Mouse (Mus musculus): ENCODE data around the gene Gm20498. TPM values are rescaled to one million over a fixed set of nuclear protein-coding genes. Genes with fewer than 3 reads are reported as not detected.
A peak's percentile ranks its signal among the peaks of the same experiment; 100 is the strongest.
"Not testable (repeated sequence)": the region's sequence is repeated elsewhere in the genome, so short reads cannot be mapped to it uniquely, and the experiment has no call there.

The Gm20498 gene
- total and polyA plus RNA-seq, 3 experiments, result 12.1 to 48.8 (median 44.2) TPM

DNA sequence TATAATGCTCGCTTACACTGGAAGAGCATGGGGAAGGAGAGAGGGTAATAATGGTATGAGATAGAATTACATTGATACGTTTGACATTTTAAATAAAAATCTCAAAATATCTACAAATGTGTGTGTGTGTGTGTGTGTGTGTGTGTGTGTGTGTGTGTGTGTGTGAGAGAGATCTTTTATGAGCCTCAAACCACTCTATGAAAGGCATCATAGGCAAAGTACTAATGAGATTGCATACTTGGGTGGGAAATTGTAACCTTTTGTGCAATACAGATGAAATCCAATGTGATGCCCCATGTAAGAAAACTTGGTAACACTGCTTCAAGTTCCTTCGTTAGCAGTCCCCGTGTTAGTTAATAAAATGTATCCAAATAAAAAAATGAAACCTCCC lies 319 bp upstream of the Gm20498 start:
- Histone ChIP-seq H3K27ac (peak overlapping the region; percentile 85), H3K4me1 (ENCODE audit: control insufficient read depth, insufficient read depth, low read length) (peaks cover 1% of the 10 kb centered on the region; the same call in 1 of the 2 replicates), H3K4me3 (peak overlapping the region; percentile 83), H3K9ac (ENCODE audit: low read depth, low read length) (peak overlapping the region; percentile 91), H3K36me3 (ENCODE audit: control insufficient read depth, insufficient read depth, low read length) (0 out of 2 replicates have a peak, but pooled peaks cover 2% of the 10 kb centered on the region), H3K79me2 (replicated peaks; ENCODE audit: control insufficient read depth, insufficient read depth, low read length) (peaks cover 2% of the 10 kb centered on the region), H3K27me3 (ENCODE audit: control insufficient read depth, insufficient read depth, low read length) (no peaks in the 10 kb centered on the region)
- no peak for DNase-seq
- intact Hi-C loops (cut with DNase I), result loop anchor here (5.0 kb wide), 2 partner anchors 51 to 59 kb away; no protein-coding TSS in a partner anchor
- TF ChIP-seq EP300 (IDR thresholded peaks at IDR 0.05; ENCODE audit: insufficient read depth, low read depth, low read length), result no peak
- no peak for TF ChIP-seq POLR2A (IDR thresholded peaks at IDR 0.05; ENCODE audit: insufficient read depth, low read depth, low read length)
- no peak for TF ChIP-seq CTCF (IDR thresholded peaks at IDR 0.05)
- 39% methylated on average over 4 of the region's 4 CpGs for WGBS

DNA sequence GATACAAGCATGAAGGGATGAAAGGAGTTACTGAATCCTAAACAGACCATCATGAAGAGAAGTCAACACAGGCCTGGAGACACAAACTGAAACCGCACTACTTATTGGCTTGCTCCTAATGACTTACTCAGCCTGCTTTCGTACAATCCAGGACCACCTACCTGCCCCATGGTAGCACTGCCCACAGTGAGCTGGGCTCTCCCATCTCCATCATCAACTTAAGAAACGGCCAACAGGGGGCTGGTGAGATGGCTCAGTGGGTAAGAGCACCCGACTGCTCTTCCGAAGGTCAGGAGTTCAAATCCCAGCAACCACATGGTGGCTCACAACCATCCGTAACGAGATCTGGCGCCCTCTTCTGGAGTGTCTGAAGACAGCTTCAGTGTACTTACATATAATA lies 2.1 kb downstream of the Gm20498 start:
- H3K4me3 ChIP-seq; H3K27me3 ChIP-seq (ENCODE audit: control insufficient read depth, insufficient read depth, low read length); H3K9ac ChIP-seq (ENCODE audit: low read depth, low read length); H3K79me2 ChIP-seq (replicated peaks; ENCODE audit: control insufficient read depth, insufficient read depth, low read length); DNase-seq; H3K27ac ChIP-seq; H3K36me3 ChIP-seq (ENCODE audit: control insufficient read depth, insufficient read depth, low read length); H3K4me1 ChIP-seq (ENCODE audit: control insufficient read depth, insufficient read depth, low read length): not testable (repeated sequence)
- 76% methylated on average over 8 of the region's 8 CpGs for WGBS
- intact Hi-C loops (cut with DNase I), result loop anchor here (5.0 kb wide), 2 partner anchors 48 to 62 kb away; no protein-coding TSS in a partner anchor

- 98% methylated on average over 9 of the region's 9 CpGs for WGBS
- DNase-seq, result not testable (repeated sequence)
These were observed 35.8 kb downstream of the Gm20498 start for GRCm38 (mm10) chr12:81496906-81497305.

GRCm38 (mm10) chr12:81490491-81490890 lies 42.2 kb downstream of the Gm20498 start:
- Histone ChIP-seq H3K4me1 (ENCODE audit: control insufficient read depth, insufficient read depth, low read length) (no peaks in the 10 kb centered on the region), H3K4me3 (no peak overlapping the region), H3K27me3 (ENCODE audit: control insufficient read depth, insufficient read depth, low read length) (no peaks in the 10 kb centered on the region), H3K79me2 (replicated peaks; ENCODE audit: control insufficient read depth, insufficient read depth, low read length) (no peaks in the 10 kb centered on the region), H3K27ac (no peak overlapping the region), H3K9ac (ENCODE audit: low read depth, low read length) (no peak overlapping the region), H3K36me3 (ENCODE audit: control insufficient read depth, insufficient read depth, low read length) (no peaks in the 10 kb centered on the region)
- intact Hi-C loops (cut with DNase I), result no loop called here
- DNase-seq, result no peak
- no peak for TF ChIP-seq EP300 (IDR thresholded peaks at IDR 0.05; ENCODE audit: insufficient read depth, low read depth, low read length)
- no peak for TF ChIP-seq POLR2A (IDR thresholded peaks at IDR 0.05; ENCODE audit: insufficient read depth, low read depth, low read length)
- no peak for TF ChIP-seq CTCF (IDR thresholded peaks at IDR 0.05)
- WGBS, result 97% methylated on average over 5 of the region's 5 CpGs

More at GRCm38 (mm10) chr12:81496906-81497305, 35.8 kb downstream of the Gm20498 start:
- H3K79me2 ChIP-seq (replicated peaks; ENCODE audit: control insufficient read depth, insufficient read depth, low read length); H3K9ac ChIP-seq (ENCODE audit: low read depth, low read length); H3K27me3 ChIP-seq (ENCODE audit: control insufficient read depth, insufficient read depth, low read length); H3K4me1 ChIP-seq (ENCODE audit: control insufficient read depth, insufficient read depth, low read length); H3K4me3 ChIP-seq; H3K27ac ChIP-seq; H3K36me3 ChIP-seq (ENCODE audit: control insufficient read depth, insufficient read depth, low read length); intact Hi-C loops (cut with DNase I): not testable (repeated sequence)

DNA sequence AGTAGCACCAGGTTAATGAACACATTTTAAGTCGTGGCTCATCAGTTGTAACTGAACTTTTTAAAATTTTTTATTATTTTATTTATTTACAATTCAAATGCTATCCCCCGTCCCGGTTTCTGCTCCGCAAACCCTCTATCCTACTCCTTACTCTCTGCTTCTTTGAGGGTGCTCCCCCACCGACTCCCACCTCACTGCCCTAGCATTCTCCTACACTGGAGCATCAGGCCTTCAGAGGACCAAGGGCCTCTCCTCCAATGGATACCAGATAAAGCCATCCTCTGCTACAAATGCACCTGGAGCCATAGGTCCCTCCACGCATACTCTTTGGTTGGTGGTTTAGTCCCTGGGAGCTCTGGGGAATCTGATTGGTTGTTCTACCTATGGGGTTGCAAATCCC lies 47.4 kb downstream of the Gm20498 start:
- Histone ChIP-seq H3K79me2 (replicated peaks; ENCODE audit: control insufficient read depth, insufficient read depth, low read length) (peaks cover 3% of the 10 kb centered on the region), H3K4me1 (ENCODE audit: control insufficient read depth, insufficient read depth, low read length) (no peaks in the 10 kb centered on the region), H3K27me3 (ENCODE audit: control insufficient read depth, insufficient read depth, low read length) (no peaks in the 10 kb centered on the region), H3K9ac (ENCODE audit: low read depth, low read length) (no peak overlapping the region), H3K27ac (peak overlapping the region; percentile 96), H3K36me3 (ENCODE audit: control insufficient read depth, insufficient read depth, low read length) (no peaks in the 10 kb centered on the region), H3K4me3 (peak overlapping the region; percentile 94)
- DNase-seq, result peak in 1 of 2 experiments; percentile 21
- WGBS, result 53% methylated on average over 6 of the region's 6 CpGs
- TF ChIP-seq POLR2A (IDR thresholded peaks at IDR 0.05; ENCODE audit: insufficient read depth, low read depth, low read length) (no peak), EP300 (IDR thresholded peaks at IDR 0.05; ENCODE audit: insufficient read depth, low read depth, low read length) (no peak), CTCF (IDR thresholded peaks at IDR 0.05) (no peak)
- intact Hi-C loops (cut with DNase I), result loop anchor here (5.0 to 10.0 kb wide), 2 partner anchors 112 to 631 kb away; partner anchors contain the start of gene Med6

GRCm38 (mm10) chr12:81484727-81485191 lies 47.9 kb downstream of the Gm20498 start, which contains the start of gene Cox16:
Gene Cox16 (minus strand): TSS chr12:81485127.
- peak; percentile 91 to 94 for DNase-seq
- Histone ChIP-seq H3K4me3 (peak within 1 kb of the TSS; percentile 94), H3K36me3 (ENCODE audit: control insufficient read depth, insufficient read depth, low read length) (no peaks in the 10 kb centered on the region)

More at GRCm38 (mm10) chr12:81484727-81485191, 47.9 kb downstream of the Gm20498 start, which contains the start of gene Cox16:
- H3K9ac ChIP-seq (ENCODE audit: low read depth, low read length), result peak within 1 kb of the TSS; percentile 79
- TF ChIP-seq EP300 (IDR thresholded peaks at IDR 0.05; ENCODE audit: insufficient read depth, low read depth, low read length), result 0 out of 2 replicates have a peak, but pooled peaks have one; percentile 19
- peak; percentile 79 for TF ChIP-seq POLR2A (IDR thresholded peaks at IDR 0.05; ENCODE audit: insufficient read depth, low read depth, low read length)
- no peak for TF ChIP-seq CTCF (IDR thresholded peaks at IDR 0.05)
- peaks cover 3% of the 10 kb centered on the region for H3K79me2 ChIP-seq (replicated peaks; ENCODE audit: control insufficient read depth, insufficient read depth, low read length)
- H3K27me3 ChIP-seq (ENCODE audit: control insufficient read depth, insufficient read depth, low read length), result no peaks in the 10 kb centered on the region
- H3K4me1 ChIP-seq (ENCODE audit: control insufficient read depth, insufficient read depth, low read length), result no peaks in the 10 kb centered on the region
- intact Hi-C loops (cut with DNase I), result loop anchor here (5.0 to 10.0 kb wide), 3 partner anchors 48 to 630 kb away; partner anchors contain the start of genes Gm20498, Med6 and Synj2bp
- peak within 1 kb of the TSS; percentile 96 for H3K27ac ChIP-seq
- WGBS, result under 1% methylated on average over 31 of the region's 31 CpGs
